Mouse (Mus musculus): ENCODE measurements at regions not wholly inside any gene's neighbourhood (a gene's known extent, or its start where the extent isn't known, plus 50 kb on each side); places are given as distances from the start of the nearest gene placed in this dataset.
"Not testable (repeated sequence)": the region's sequence is repeated elsewhere in the genome, so short reads cannot be mapped to it uniquely, and the experiment has no call there.

DNA sequence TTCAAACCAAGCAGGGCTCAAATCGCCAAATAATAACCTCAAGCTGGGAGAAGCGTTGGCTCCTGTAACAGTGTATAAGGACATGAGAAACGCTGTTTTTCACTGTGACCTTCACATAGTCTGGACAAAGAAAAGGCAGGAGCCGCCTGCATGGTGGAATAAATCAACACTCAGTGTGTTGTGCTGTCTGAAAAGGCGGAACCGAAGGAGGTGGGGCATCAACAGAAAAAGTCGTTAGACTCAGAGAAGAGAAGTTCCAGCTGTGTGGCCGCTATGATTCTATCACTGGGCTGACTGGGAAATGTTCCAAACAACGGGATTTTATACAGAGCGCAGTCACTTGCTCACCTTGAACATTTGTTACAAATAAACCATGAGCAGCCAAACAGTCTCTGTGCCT is 881.4 kb downstream of the Robo2 start:
- H3K27ac ChIP-seq (ENCODE audit: insufficient read depth, low read length) = no peak overlapping the region

GRCm38 (mm10) chr16:73522931-73523330 is 888.7 kb downstream of the Robo2 start:
- not testable (repeated sequence) for H3K4me1 ChIP-seq (ENCODE audit: control insufficient read depth, insufficient read depth, low read length); H3K4me3 ChIP-seq (ENCODE audit: insufficient read depth, low read length); H3K27ac ChIP-seq (ENCODE audit: insufficient read depth, low read length)

More for the DNA sequence above, 881.4 kb downstream of the Robo2 start:
- H3K4me3 ChIP-seq (ENCODE audit: insufficient read depth, low read length) = no peak overlapping the region
- no peaks in the 10 kb centered on the region for H3K4me1 ChIP-seq (ENCODE audit: control insufficient read depth, insufficient read depth, low read length)
- TF ChIP-seq CTCF (IDR thresholded peaks at IDR 0.05; ENCODE audit: borderline replicate concordance, insufficient read depth, low read length) (no peak), POLR2A (IDR thresholded peaks at IDR 0.05; ENCODE audit: low read depth, low read length) (no peak)

GRCm38 (mm10) chr16:73504759-73505158 is 906.9 kb downstream of the Robo2 start:
- Histone ChIP-seq H3K4me1 (ENCODE audit: control insufficient read depth, insufficient read depth, low read length) (no peaks in the 10 kb centered on the region), H3K27ac (ENCODE audit: insufficient read depth, low read length) (no peak overlapping the region), H3K4me3 (ENCODE audit: insufficient read depth, low read length) (no peak overlapping the region)
- no peak for TF ChIP-seq CTCF (IDR thresholded peaks at IDR 0.05; ENCODE audit: borderline replicate concordance, insufficient read depth, low read length)
- TF ChIP-seq POLR2A (IDR thresholded peaks at IDR 0.05; ENCODE audit: low read depth, low read length) = no peak

DNA sequence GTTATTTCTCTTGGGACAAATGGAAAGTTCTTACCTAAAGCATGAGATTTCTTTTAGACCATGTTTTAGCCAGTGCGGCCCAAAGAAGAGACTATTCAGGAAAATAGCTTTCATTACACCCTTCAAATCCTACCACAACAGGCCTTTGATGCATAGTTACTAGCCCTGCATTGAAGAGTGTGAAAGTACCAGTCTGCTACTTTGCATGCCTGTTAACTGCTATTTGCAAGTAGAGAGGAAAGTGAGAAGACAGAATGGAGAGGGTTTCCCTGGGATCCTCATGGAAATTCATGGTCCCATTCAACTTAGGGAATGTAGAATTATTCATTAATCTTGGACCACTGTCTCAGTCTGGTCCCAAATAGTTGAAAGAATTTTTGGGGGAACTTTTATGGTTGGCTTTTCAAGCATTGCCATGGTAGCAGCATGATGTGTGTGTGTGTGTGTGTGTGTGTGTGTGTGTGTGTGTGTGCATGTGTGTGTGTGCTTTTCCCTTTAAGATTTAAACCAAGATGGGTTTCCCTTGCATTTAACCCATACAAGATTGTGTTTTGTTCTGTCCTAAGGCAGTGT is 912.9 kb downstream of the Robo2 start:
- no peak overlapping the region for H3K27ac ChIP-seq (ENCODE audit: insufficient read depth, low read length)
- TF ChIP-seq CTCF (IDR thresholded peaks at IDR 0.05; ENCODE audit: borderline replicate concordance, insufficient read depth, low read length) = no peak
- no peak for TF ChIP-seq POLR2A (IDR thresholded peaks at IDR 0.05; ENCODE audit: low read depth, low read length)
- no peaks in the 10 kb centered on the region for H3K4me1 ChIP-seq (ENCODE audit: control insufficient read depth, insufficient read depth, low read length)
- no peak overlapping the region for H3K4me3 ChIP-seq (ENCODE audit: insufficient read depth, low read length)

DNA sequence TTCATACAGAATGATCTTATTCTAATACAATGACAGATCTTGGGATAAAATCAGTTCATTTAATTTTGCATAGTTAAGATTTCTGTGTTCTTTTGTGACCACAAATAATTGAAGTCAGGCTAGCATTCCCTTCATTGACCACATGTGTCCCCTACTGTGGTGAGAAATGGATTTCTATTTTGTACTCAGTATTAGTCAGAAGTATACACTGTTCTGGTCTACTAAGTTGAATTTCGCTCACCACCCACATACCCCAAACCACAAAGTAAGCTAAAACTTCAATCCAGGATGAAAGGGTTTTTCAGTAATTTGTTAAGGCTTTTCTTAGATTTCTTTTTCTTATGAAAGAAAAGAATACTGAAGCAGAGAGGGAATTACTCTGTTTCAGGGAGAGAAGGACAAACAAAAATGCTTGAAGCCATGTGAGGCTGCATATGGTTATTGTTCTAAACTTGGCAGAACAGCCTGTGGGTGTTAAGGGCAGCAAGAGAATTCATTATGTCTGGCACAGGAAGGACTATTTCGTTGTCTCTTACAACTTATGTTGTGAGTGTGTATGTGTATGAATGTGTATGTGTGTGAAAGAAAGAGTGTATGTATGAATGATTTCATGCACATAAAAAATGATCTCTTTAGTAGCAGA is 928.3 kb downstream of the Robo2 start:
- H3K4me1 ChIP-seq (ENCODE audit: control insufficient read depth, insufficient read depth, low read length) = no peaks in the 10 kb centered on the region
- peak overlapping the region; percentile 95 for H3K27ac ChIP-seq (ENCODE audit: insufficient read depth, low read length)
- H3K4me3 ChIP-seq (ENCODE audit: insufficient read depth, low read length) = no peak overlapping the region
- no peak for TF ChIP-seq CTCF (IDR thresholded peaks at IDR 0.05; ENCODE audit: borderline replicate concordance, insufficient read depth, low read length)
- TF ChIP-seq POLR2A (IDR thresholded peaks at IDR 0.05; ENCODE audit: low read depth, low read length) = no peak

DNA sequence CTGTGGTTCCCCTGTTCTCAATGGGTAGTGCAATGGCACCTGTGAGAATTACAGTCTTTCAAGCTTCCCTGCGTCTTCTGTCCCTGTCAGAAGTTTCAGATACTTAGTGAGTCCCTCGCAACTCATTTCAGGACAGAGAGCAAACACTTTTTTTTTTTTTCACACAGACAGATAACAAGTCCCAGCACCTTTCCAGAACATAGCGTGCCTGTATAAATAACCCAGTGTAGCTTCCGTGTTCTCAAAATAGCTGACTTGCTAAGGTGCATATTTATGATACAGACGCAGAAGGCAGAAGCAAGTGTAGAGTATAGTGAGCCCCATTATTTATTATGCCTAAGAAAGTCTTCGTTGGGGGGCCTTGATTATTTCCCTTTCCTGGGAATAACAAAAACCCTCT is 929.4 kb downstream of the Robo2 start:
- Histone ChIP-seq H3K27ac (ENCODE audit: insufficient read depth, low read length) (no peak overlapping the region), H3K4me1 (ENCODE audit: control insufficient read depth, insufficient read depth, low read length) (no peaks in the 10 kb centered on the region), H3K4me3 (ENCODE audit: insufficient read depth, low read length) (no peak overlapping the region)
- TF ChIP-seq CTCF (IDR thresholded peaks at IDR 0.05; ENCODE audit: borderline replicate concordance, insufficient read depth, low read length) (no peak), POLR2A (IDR thresholded peaks at IDR 0.05; ENCODE audit: low read depth, low read length) (no peak)

- Histone ChIP-seq H3K4me3 (ENCODE audit: insufficient read depth, low read length) (no peak overlapping the region), H3K27ac (ENCODE audit: insufficient read depth, low read length) (no peak overlapping the region), H3K4me1 (ENCODE audit: control insufficient read depth, insufficient read depth, low read length) (no peaks in the 10 kb centered on the region)
- TF ChIP-seq CTCF (IDR thresholded peaks at IDR 0.05; ENCODE audit: borderline replicate concordance, insufficient read depth, low read length) = no peak
- TF ChIP-seq POLR2A (IDR thresholded peaks at IDR 0.05; ENCODE audit: low read depth, low read length) = no peak
Measured at GRCm38 (mm10) chr16:73473502-73473901, 938.1 kb downstream of the Robo2 start.

- no peaks in the 10 kb centered on the region for H3K4me1 ChIP-seq (ENCODE audit: control insufficient read depth, insufficient read depth, low read length)
- no peak for TF ChIP-seq CTCF (IDR thresholded peaks at IDR 0.05; ENCODE audit: borderline replicate concordance, insufficient read depth, low read length)
- no peak for TF ChIP-seq POLR2A (IDR thresholded peaks at IDR 0.05; ENCODE audit: low read depth, low read length)
- H3K4me3 ChIP-seq (ENCODE audit: insufficient read depth, low read length) = no peak overlapping the region
- no peak overlapping the region for H3K27ac ChIP-seq (ENCODE audit: insufficient read depth, low read length)
Measured at GRCm38 (mm10) chr16:73471547-73471946, 940.1 kb downstream of the Robo2 start.

GRCm38 (mm10) chr16:73470535-73470934 is 941.1 kb downstream of the Robo2 start:
- TF ChIP-seq CTCF (IDR thresholded peaks at IDR 0.05; ENCODE audit: borderline replicate concordance, insufficient read depth, low read length) (no peak), POLR2A (IDR thresholded peaks at IDR 0.05; ENCODE audit: low read depth, low read length) (no peak)
- Histone ChIP-seq H3K27ac (ENCODE audit: insufficient read depth, low read length) (no peak overlapping the region), H3K4me3 (ENCODE audit: insufficient read depth, low read length) (no peak overlapping the region), H3K4me1 (ENCODE audit: control insufficient read depth, insufficient read depth, low read length) (no peaks in the 10 kb centered on the region)

DNA sequence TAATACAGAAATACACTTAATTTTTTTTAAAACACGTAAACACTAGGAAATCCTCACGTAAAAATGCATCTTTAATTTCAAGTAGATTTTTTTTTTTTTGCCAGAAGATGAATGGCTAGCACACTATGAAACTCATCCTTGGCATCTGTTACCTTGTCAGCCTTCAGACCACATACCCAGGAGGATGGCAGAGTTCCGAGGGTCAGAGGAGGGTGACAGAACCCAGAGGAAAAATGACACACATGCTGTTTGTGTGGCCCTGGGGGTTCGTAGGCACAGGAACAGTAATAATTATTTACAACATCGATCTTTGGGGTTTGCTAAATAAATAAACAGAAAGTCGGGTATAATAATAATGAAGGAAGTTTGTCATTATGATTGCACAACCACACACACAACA is 945.3 kb downstream of the Robo2 start:
- H3K27ac ChIP-seq (ENCODE audit: insufficient read depth, low read length) = no peak overlapping the region
- no peak overlapping the region for H3K4me3 ChIP-seq (ENCODE audit: insufficient read depth, low read length)
- H3K4me1 ChIP-seq (ENCODE audit: control insufficient read depth, insufficient read depth, low read length) = no peaks in the 10 kb centered on the region
- TF ChIP-seq POLR2A (IDR thresholded peaks at IDR 0.05; ENCODE audit: low read depth, low read length) = no peak
- no peak for TF ChIP-seq CTCF (IDR thresholded peaks at IDR 0.05; ENCODE audit: borderline replicate concordance, insufficient read depth, low read length)

Data from embryonic fibroblast, embryonic 13.5 days (primary cell).